Mouse (Mus musculus) brain, embryonic 14.5 days (tissue): Measurements from ENCODE around the gene Ephb2.

Source experiments
- CTCF ChIP-seq: fragments of 200-500 bp; IDR thresholded peaks from 2 replicates; pipeline ENCODE4 v1.5.1; 2012; ENCODE audit warnings: inconsistent platforms, mild to moderate bottlenecking, moderate library complexity, borderline replicate concordance; ENCODE audit not compliant: insufficient read depth, insufficient read length; ENCODE audit errors: extremely low read depth
- POLR2A ChIP-seq: fragments of 200-500 bp; IDR thresholded peaks from 2 replicates; pipeline ENCODE4 v1.6.1; 2012; ENCODE audit warnings: mild to moderate bottlenecking, inconsistent platforms, borderline replicate concordance; ENCODE audit not compliant: poor library complexity, insufficient read depth, insufficient read length, severe bottlenecking; ENCODE audit errors: extremely low read depth

- no peak for TF ChIP-seq CTCF
- TF ChIP-seq POLR2A = no peak
Observed at GRCm38 (mm10) chr4:136793320-136793719, 42.5 kb downstream of the Ephb2 start.
